Mouse (Mus musculus): ENCODE results near the gene Add1.

- TF ChIP-seq CTCF (IDR thresholded peaks at IDR 0.05; ENCODE audit: low read depth) (no peak), EP300 (optimal IDR thresholded peaks at IDR 0.05) (no peak)
Measured at GRCm38 (mm10) chr5:34604576-34604975, 31.1 kb downstream of the Add1 start.

Measured in stomach, postnatal 0 days (tissue).